Mouse (Mus musculus) lung, postnatal 4 days (tissue): ENCODE measurements around the gene Tmtc1.
A peak's percentile ranks its signal among the peaks of the same experiment; 100 is the strongest.

ENCODE experiments used
- DNase-seq, 2 experiments: peaks; one replicate each; pipeline ENCODE4 v3.0.0; 2021

The Tmtc1 gene

DNA sequence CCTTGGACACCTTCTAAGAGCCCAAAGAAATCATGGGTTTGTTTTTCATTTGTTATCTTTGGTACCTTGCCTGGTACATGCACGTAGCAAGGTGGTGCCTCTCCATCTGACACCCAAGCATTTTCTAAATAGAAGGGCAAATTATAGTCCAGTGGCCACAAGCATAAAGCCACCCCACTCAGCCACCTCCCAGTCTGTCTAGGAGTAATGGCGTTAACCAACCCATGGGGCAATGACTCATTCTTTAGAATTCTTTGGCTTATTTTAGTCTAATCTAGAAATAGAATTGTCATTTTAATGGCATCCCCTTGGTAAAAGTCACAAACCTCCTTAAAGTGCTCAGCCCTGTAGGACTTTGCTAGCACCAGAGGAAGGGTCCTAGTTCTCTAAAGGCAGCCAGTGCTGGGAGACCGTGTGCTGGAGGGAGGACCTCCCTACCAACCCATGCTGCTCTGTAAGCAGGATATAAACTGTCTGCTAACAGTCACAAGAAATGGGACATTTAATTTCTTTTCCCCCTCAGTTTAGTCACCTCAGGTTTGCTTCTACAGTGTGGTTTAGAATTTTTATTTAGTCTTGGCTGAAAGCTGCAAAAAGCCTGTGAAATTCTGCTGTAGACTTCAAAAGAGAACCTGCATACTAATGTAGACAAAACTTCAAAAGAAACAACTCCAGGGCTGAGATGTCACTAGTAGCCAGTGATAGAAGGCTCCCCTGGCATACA lies 209.9 kb downstream of the Tmtc1 start:
- no peak for DNase-seq

- DNase-seq: no peak
Measured at GRCm38 (mm10) chr6:148227542-148227941, 216.6 kb downstream of the Tmtc1 start.

DNA sequence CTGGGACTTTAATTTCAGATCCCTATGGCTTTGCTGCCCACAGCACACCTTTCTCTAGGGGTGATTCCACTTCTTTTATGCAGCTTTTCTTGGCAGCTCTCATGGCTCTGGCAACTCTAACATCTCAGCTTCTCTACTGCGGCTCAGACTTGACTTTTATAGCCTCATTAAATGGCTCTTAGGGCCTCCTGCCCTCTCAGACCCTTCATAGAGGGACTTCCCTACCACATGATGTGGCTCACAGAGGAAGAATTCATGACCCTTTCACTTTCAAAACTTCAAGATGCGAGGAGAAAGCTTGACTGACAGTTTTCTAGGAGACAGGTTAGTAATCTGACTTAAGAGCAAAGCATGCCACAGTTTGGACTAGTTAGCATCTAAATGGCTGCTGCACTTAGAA lies 221.5 kb downstream of the Tmtc1 start:
- DNase-seq: no peak

DNA sequence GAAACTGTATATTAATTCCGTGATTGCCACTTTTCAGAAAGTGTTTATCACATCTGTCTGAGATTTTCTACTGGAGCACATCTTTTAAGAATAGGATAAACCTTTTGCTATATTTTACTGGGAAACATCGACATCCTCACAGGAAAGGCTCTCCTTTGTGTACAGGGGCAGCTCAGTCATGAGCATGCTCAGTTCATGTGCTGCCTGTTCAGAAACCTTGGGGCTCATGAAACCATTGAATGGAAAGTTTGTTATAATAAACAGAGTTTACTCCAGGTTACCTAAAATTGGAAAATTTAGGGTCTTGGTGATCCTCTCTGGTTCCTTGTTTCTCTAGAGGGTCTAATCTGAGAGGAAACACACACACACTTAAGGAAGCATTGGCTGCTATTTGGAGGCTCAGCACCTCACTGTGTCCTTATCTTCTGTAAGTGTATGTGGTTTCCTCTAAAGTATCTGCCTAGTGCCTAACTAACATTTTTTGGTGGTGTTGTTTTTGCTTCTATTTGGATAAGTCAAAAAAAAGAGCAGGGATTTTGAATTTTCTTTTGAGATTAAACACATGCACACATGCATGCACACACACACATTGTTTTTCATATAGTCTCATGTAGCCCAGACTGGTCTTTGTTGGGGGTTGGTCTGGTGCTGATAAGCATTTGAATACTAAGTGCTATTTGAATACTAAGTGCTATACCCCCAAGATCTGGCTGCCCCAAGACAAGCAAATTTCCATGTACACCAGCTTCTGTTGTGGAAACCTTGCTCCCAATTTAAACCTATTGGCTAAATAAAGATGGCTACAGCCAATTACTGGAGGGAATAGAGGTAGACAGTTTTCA lies 225.7 kb downstream of the Tmtc1 start:
- DNase-seq: no peak

GRCm38 (mm10) chr6:148216752-148217151 lies 227.4 kb downstream of the Tmtc1 start:
- DNase-seq: no peak

DNA sequence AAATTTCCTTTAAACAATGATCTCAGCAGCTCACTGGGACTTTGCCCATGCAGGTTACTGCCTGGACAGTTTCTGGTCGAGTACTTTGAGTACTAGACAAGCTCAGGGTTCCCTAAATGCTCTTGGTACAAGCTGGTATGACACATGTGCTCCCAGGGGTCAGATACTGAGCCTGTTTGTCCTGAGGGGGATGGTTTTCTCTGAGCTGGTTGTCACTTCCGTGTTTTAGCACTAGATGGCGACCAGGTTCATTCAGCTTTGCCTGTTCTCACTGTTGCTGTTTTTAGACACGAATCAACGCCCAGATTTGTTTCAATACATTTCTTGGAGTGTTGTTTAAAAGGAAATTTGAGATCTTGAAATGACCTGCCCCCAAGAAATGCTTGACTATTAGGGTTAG lies 229.4 kb downstream of the Tmtc1 start:
- DNase-seq: peak; percentile 33 to 65

DNA sequence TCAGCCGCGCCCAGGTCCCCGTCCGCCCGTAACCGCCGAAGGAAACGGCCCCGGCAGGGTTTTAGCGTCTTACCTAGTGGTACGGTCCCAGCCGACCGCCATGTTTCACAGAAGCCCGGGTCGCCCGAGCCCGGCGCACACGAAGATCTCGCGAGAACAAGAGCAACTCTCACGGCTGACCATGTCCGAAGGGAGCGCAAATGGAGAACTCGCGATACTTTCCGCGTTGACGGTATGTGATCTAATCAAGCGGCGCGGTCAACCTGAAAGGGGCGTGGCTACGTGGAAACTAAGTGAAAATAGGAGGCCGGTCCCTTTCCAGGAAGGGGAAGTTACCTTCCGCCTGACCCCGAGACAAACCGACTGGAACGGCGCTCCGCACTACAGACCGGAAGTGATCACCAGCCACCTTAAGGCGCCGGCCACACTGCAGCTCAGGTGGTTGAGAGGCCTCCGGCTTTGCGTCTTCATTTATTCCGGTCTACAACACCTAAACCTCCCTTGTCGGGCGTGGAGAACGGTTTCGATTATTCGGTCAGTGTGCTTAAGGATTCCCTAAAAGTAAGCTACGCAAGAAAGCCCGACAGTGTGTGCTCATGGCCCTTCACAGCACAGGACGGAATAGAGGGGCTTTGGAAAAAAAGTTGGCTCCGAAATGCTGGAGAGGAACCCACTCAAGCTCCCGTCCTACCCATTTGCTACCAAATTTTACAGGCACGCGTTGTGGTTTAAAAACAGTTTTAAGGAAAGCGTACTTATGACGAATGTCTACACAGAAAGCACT lies 232.1 kb downstream of the Tmtc1 start, which contains the start of gene Ergic2:
TSS of gene Ergic2 (minus strand) at position 478 of the 784 bp plus-strand sequence.
- DNase-seq: peak; percentile 98

- DNase-seq: no peak
Measured at GRCm38 (mm10) chr6:148211391-148211876, 232.8 kb downstream of the Tmtc1 start.

GRCm38 (mm10) chr6:148207522-148207921 lies 236.7 kb downstream of the Tmtc1 start:
- DNase-seq: no peak

DNA sequence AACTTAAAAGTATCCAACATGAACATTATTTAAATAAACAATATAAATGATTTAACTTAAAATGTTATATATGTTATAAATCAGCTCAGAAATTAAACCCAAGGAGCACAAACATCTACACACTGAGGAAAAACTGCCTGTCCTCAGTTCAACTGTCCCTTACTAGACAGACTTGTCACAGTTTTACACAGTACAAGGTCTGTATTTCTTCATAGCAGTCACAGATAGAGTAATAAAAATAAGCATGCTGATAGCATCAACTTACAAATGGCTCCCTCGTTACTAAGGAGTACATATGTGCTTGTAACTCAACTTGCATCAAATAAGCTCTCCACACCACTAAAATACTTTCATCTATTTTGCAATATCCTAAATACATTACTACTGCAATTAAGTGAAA lies 239.1 kb downstream of the Tmtc1 start:
- no peak for DNase-seq

GRCm38 (mm10) chr6:148199729-148200128 lies 244.5 kb downstream of the Tmtc1 start:
- DNase-seq: no peak

- DNase-seq: no peak
Measured at GRCm38 (mm10) chr6:148199177-148199576, 245.0 kb downstream of the Tmtc1 start.

DNA sequence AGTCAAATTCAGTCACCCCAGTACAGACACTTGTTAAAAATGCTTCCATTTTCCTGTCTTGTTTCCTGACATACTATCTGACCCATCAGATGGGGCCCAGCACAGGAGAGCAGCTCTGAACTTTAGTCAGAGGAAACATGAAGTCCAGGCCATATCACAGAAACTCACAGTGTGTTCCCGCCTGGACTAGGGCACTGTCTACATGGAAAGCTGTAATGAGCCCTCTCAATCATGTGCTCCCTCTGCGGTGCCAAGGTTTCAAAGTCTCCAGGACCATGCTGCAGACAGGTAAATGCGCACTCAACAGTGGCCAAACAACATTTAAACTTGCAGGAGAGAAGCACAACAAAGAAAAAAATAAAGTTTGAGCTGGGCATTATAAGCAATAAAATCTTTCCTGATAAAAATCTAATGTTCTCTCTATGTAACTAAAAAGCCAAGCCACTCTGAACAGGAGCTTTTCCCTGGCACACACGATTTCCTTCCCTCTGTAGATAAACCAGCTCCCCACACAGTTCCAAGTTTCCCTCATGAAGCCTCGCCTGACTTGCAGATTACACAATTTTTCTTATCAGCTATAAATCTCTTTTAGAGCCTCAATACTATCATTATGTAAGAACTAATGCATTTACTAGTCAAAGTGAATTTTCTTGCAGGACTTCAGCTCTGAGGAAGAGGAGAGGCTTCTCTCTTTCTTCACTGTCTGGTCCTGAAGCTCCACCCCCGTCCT lies 250.1 kb downstream of the Tmtc1 start:
- no peak for DNase-seq

GRCm38 (mm10) chr6:148185694-148186093 lies 258.5 kb downstream of the Tmtc1 start:
- no peak for DNase-seq
